ENCODE assay signal across 8 mouse cellular contexts in the genomic region with DNA sequence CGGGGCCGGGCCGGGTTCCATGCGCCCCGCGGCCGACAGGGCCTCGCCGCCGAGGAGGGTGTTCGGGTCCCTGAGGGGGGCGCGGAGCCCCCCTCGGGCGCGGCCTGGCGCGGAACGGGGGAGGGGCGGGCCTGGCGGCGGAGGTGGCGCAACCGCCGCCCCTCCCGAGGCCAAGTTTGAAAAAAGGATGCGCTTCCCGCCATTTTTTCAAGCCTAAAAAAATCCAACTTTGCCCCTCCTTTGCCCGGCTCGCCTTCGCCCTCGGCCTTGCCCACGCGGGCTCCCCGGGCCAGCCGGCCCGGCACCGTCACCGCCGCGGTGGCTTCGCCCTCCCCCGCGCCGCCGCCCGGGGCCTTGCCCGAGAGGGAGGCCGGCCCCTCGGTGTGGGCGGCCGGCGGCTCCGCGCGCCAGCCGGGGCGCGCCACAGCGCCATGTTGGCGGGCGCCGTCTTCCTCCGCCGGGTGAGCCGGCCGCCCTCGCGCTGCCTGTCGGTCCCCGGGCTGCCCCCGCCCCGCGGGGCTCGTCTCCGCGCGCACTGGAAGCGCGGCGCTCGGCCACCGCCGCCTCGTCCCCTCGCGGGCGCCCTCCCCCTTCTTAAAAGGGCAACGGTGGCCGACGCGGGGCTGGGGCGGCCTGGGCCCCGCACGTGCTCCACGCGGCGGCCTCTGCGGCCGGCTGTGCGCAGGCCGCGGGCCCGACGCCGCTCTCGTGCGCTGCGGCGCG. TPM values are rescaled to one million over a fixed set of nuclear protein-coding genes. Genes with fewer than 3 reads are reported as not detected.
DNase-seq lines count a peak whose midpoint lies in the region; ATAC-seq and TF ChIP-seq lines count a peak whose summit lies in the region.

No protein-coding gene starts in this region.

- peak overlapping the region; percentile 90 for H3K27ac ChIP-seq in brown adipose tissue, adult 24 weeks (replicated peaks; ENCODE audit: low read depth, low read length)
- peak overlapping the region; percentile 98 for H3K27ac ChIP-seq in forebrain, embryonic 15.5 days (replicated peaks)
- peak overlapping the region; percentile 89 for H3K27ac ChIP-seq in olfactory bulb, adult 2 months (ENCODE audit: insufficient read depth, low read depth, low read length)

- WGBS in forebrain, embryonic 15.5 days, result under 1% methylated on average over 78 of the region's 111 CpGs
- under 1% methylated on average over 98 of the region's 111 CpGs for WGBS in olfactory bulb, adult 2 months

- no peaks in the 10 kb centered on the region for H3K9me3 ChIP-seq in forebrain, embryonic 15.5 days

- H3K4me1 ChIP-seq in brown adipose tissue, adult 24 weeks (ENCODE audit: control insufficient read depth, insufficient read depth, insufficient read length, low read length), result peaks cover 15% of the 10 kb centered on the region
- H3K4me1 ChIP-seq in forebrain, embryonic 15.5 days, result peaks cover 37% of the 10 kb centered on the region
- peaks cover 9% of the 10 kb centered on the region for H3K4me1 ChIP-seq in olfactory bulb, adult 2 months (ENCODE audit: control insufficient read depth, insufficient read depth, low read length)

- DNase-seq in CD8-positive naive resting alpha-beta T cell, adult 2 months (ENCODE audit: low read depth in 2 of 2, low spot score in 2 of 2), result peak; percentile 60 to 70
- peak; percentile 79 to 83 for DNase-seq in heart, postnatal 14 days
- DNase-seq in layer of hippocampus, adult 18-20 months (ENCODE audit: low spot score in 2 of 2), result peak; percentile 54 to 68
- DNase-seq in lung, adult 18-20 months, result peak; percentile 73
- peak; percentile 81 for DNase-seq in testis, postnatal 14 days (ENCODE audit: low spot score)

- H3K4me3 ChIP-seq in brown adipose tissue, adult 24 weeks (ENCODE audit: insufficient read depth, low read depth, low read length), result peak overlapping the region; percentile 98
- H3K4me3 ChIP-seq in forebrain, embryonic 15.5 days, result peak overlapping the region; percentile 92
- peak overlapping the region; percentile 92 for H3K4me3 ChIP-seq in olfactory bulb, adult 2 months (ENCODE audit: insufficient read depth, low read depth, low read length)

- peak; percentile 36 for ATAC-seq in forebrain, embryonic 15.5 days (replicated peaks)

- no peaks in the 10 kb centered on the region for H3K36me3 ChIP-seq in forebrain, embryonic 15.5 days

- TF ChIP-seq CTCF in olfactory bulb, adult 2 months (IDR thresholded peaks at IDR 0.05; ENCODE audit: insufficient read depth, low read depth, low read length), result no peak

- H3K4me2 ChIP-seq in forebrain, embryonic 15.5 days (replicated peaks), result peak overlapping the region; percentile 90

- no peaks in the 10 kb centered on the region for H3K27me3 ChIP-seq in forebrain, embryonic 15.5 days

- peak; percentile 42; the same call in 1 of the 2 replicates for TF ChIP-seq POLR2A in olfactory bulb, adult 2 months (IDR thresholded peaks at IDR 0.05; ENCODE audit: insufficient read depth, low read depth, low read length)

- intact Hi-C loops in heart, postnatal 14 days (cut with DNase I), result loop anchor here (2.0 kb wide), 2 partner anchors 35 to 63 kb away; a partner anchor contains a TSS

- H3K9ac ChIP-seq in forebrain, embryonic 15.5 days (replicated peaks), result peak overlapping the region; percentile 94

RNA-seq across cellular contexts. Expression of a gene that starts 1.2 kb away (rescaled TPM):
- polyA plus RNA-seq in brown adipose tissue, adult 24 weeks (2012; ENCODE audit: insufficient read depth, insufficient read length, missing spikeins), result 89.7 and 90.5 TPM in 2 replicates
- 109 and 115 TPM in 2 replicates for polyA plus RNA-seq in forebrain, embryonic 15.5 days (2015; fragmentation: Nextera tagmentation; extraction: Ambion mirVana)
- total RNA-seq in heart, postnatal 14 days (2021), result 10 to 100 TPM; 58.1 to 66.6 TPM
- 10 to 100 TPM; 54.9 to 56.1 TPM for total RNA-seq in layer of hippocampus, adult 18-20 months (2021)
- polyA plus RNA-seq in olfactory bulb, adult 2 months (2012; ENCODE audit: insufficient read depth, insufficient read length, low replicate concordance, missing spikeins), result not detected in 2 replicates

RNA-seq across cellular contexts. Expression of a gene that starts 37.1 kb away (rescaled TPM):
- polyA plus RNA-seq in brown adipose tissue, adult 24 weeks (2012; ENCODE audit: insufficient read depth, insufficient read length, missing spikeins), result 5.3 and 11.4 TPM in 2 replicates
- 78.5 and 84.2 TPM in 2 replicates for polyA plus RNA-seq in forebrain, embryonic 15.5 days (2015; fragmentation: Nextera tagmentation; extraction: Ambion mirVana)
- total RNA-seq in heart, postnatal 14 days (2021), result 10 to 100 TPM; 17.5 to 21.4 TPM
- total RNA-seq in layer of hippocampus, adult 18-20 months (2021), result 10 to 100 TPM; 16.0 to 17.4 TPM
- not detected in 2 replicates for polyA plus RNA-seq in olfactory bulb, adult 2 months (2012; ENCODE audit: insufficient read depth, insufficient read length, low replicate concordance, missing spikeins)

RNA-seq across cellular contexts. Expression of a gene that starts 38.6 kb away (rescaled TPM):
- polyA plus RNA-seq in brown adipose tissue, adult 24 weeks (2012; ENCODE audit: insufficient read depth, insufficient read length, missing spikeins), result not detected in 2 replicates
- polyA plus RNA-seq in forebrain, embryonic 15.5 days (2015; fragmentation: Nextera tagmentation; extraction: Ambion mirVana), result 0.24 TPM in 1 of 2 replicates, not detected in the other
- under 1 TPM; 0.54 to 0.60 TPM for total RNA-seq in heart, postnatal 14 days (2021)
- not detected for total RNA-seq in layer of hippocampus, adult 18-20 months (2021)
- polyA plus RNA-seq in olfactory bulb, adult 2 months (2012; ENCODE audit: insufficient read depth, insufficient read length, low replicate concordance, missing spikeins), result not detected in 2 replicates

Comparison
In these comparisons a context has a peak if more than half of its experiments do, and no peak if none do; other contexts are left out.
1. Peak in every context shown above with its lines: DNase-seq, ATAC-seq, H3K4me3 ChIP-seq and H3K27ac ChIP-seq.
2. RNA of a gene that starts 1.2 kb away (polyA plus RNA-seq): 109 to 115 TPM in forebrain, embryonic 15.5 days and 89.7 to 90.5 TPM in brown adipose tissue, adult 24 weeks; not detected in olfactory bulb, adult 2 months; every median in the first group is over 10 times any median in the second.